Mouse (Mus musculus) cerebellum, adult 2 months (tissue): Measurements from ENCODE around the gene Hspb7. TPM values are rescaled to one million over a fixed set of nuclear protein-coding genes. Genes with fewer than 3 reads are reported as not detected.

Source experiments
- DNase-seq, 2 experiments: peaks; one replicate each; pipeline ENCODE4 v3.0.0; 2021
- H3K27ac ChIP-seq: fragments of 200-500 bp; 2 replicates; pipeline ENCODE4 v1.5.1; 2012; ENCODE audit warnings: low read length, control low read depth, inconsistent platforms; ENCODE audit not compliant: insufficient read depth
- H3K27me3 ChIP-seq: fragments of 200-500 bp; 2 replicates; pipeline ENCODE4 v1.6.1; 2012; ENCODE audit warnings: inconsistent platforms, mild to moderate bottlenecking, low read length, moderate library complexity; ENCODE audit not compliant: control insufficient read depth, insufficient read depth
- H3K4me1 ChIP-seq: fragments of 200-500 bp; 2 replicates; pipeline ENCODE4 v1.6.1; 2011; ENCODE audit warnings: low read length; ENCODE audit not compliant: control insufficient read depth, insufficient read depth
- H3K4me3 ChIP-seq: fragments of 200-500 bp; replicated peaks from 2 replicates; pipeline ENCODE3; 2011; ENCODE audit warnings: mild to moderate bottlenecking, low read depth, low read length, control low read depth; ENCODE audit not compliant: insufficient read depth
- CTCF ChIP-seq: fragments of 200-500 bp; IDR thresholded peaks from 2 replicates; pipeline ENCODE4 v1.5.1; 2011; ENCODE audit warnings: low read depth, mild to moderate bottlenecking, control low read depth, low read length, moderate library complexity, borderline replicate concordance; ENCODE audit not compliant: insufficient read depth
- POLR2A ChIP-seq: fragments of 200-500 bp; IDR thresholded peaks from 2 replicates; pipeline ENCODE4 v1.6.1; 2011; ENCODE audit warnings: low read length, control low read depth, borderline replicate concordance; ENCODE audit not compliant: insufficient read depth
- WGBS: fragments of 180-500 bp; shearing (Covaris S2); methylation state at CpG from one replicate; pipeline ENCODE4 v1.1.7; 2018; 5-methylcytosine and 5-hydroxymethylcytosine counted together
- polyA plus RNA-seq: library from polyadenylated mRNA; depleted of rRNA; stranded (reverse); fragments of >200 nt; gene quantifications from 2 replicates; pipeline ENCODE4 v1.2.3, GENCODE M21; 2012

The Hspb7 gene
- polyA plus RNA-seq, 1 experiment, result 0.16 TPM

- no peaks in the 10 kb centered on the region for H3K27me3 ChIP-seq
- no peak for DNase-seq
- H3K4me1 ChIP-seq, result peaks cover 31% of the 10 kb centered on the region
- no peak overlapping the region for H3K4me3 ChIP-seq
- WGBS, result 78% methylated on average over 16 of the region's 16 CpGs
- TF ChIP-seq POLR2A (no peak), CTCF (no peak)
- no peak overlapping the region for H3K27ac ChIP-seq
These were observed 44.1 kb downstream of the Hspb7 start for GRCm38 (mm10) chr4:141464722-141465121.

GRCm38 (mm10) chr4:141465512-141466288 lies 45.1 kb downstream of the Hspb7 start:
- no peak for TF ChIP-seq POLR2A
- no peak for TF ChIP-seq CTCF
- 78% methylated on average over 34 of the region's 34 CpGs for WGBS
- no peak for DNase-seq
- Histone ChIP-seq H3K27me3 (no peaks in the 10 kb centered on the region), H3K27ac (no peak overlapping the region), H3K4me3 (no peak overlapping the region), H3K4me1 (peaks cover 31% of the 10 kb centered on the region)

- Histone ChIP-seq H3K27me3 (no peaks in the 10 kb centered on the region), H3K4me1 (peaks cover 31% of the 10 kb centered on the region), H3K27ac (no peak overlapping the region), H3K4me3 (no peak overlapping the region)
- TF ChIP-seq CTCF (no peak), POLR2A (no peak)
- WGBS, result 73% methylated on average over 16 of the region's 16 CpGs
- DNase-seq, result no peak
These were observed 45.8 kb downstream of the Hspb7 start for GRCm38 (mm10) chr4:141466289-141466795.

GRCm38 (mm10) chr4:141466844-141467580 lies 46.4 kb downstream of the Hspb7 start:
- Histone ChIP-seq H3K4me3 (no peak overlapping the region), H3K27me3 (no peaks in the 10 kb centered on the region), H3K4me1 (peaks cover 27% of the 10 kb centered on the region), H3K27ac (no peak overlapping the region)
- no peak for DNase-seq
- TF ChIP-seq CTCF (no peak), POLR2A (no peak)
- 24% methylated on average over 15 of the region's 15 CpGs for WGBS

- Histone ChIP-seq H3K4me1 (peaks cover 26% of the 10 kb centered on the region), H3K4me3 (no peak overlapping the region), H3K27ac (no peak overlapping the region), H3K27me3 (no peaks in the 10 kb centered on the region)
- DNase-seq, result no peak
- no peak for TF ChIP-seq POLR2A
- no peak for TF ChIP-seq CTCF
- WGBS, result 62% methylated on average over 6 of the region's 6 CpGs
These were observed 47.0 kb downstream of the Hspb7 start for GRCm38 (mm10) chr4:141467581-141467927.

- TF ChIP-seq POLR2A (no peak), CTCF (no peak)
- 11% methylated on average over 10 of the region's 10 CpGs for WGBS
- Histone ChIP-seq H3K4me1 (peaks cover 26% of the 10 kb centered on the region), H3K27me3 (no peaks in the 10 kb centered on the region), H3K27ac (no peak overlapping the region), H3K4me3 (no peak overlapping the region)
- peak; percentile 75 to 78 for DNase-seq
These were observed 48.0 kb downstream of the Hspb7 start for GRCm38 (mm10) chr4:141468576-141468975.

GRCm38 (mm10) chr4:141469343-141469742 lies 48.8 kb downstream of the Hspb7 start:
- TF ChIP-seq POLR2A (no peak), CTCF (no peak)
- Histone ChIP-seq H3K27ac (no peak overlapping the region), H3K27me3 (no peaks in the 10 kb centered on the region), H3K4me1 (peaks cover 26% of the 10 kb centered on the region), H3K4me3 (no peak overlapping the region)
- no peak for DNase-seq
- WGBS, result 85% methylated on average over 9 of the region's 9 CpGs
